Mouse (Mus musculus): ENCODE results near the gene Ampd1. TPM values are rescaled to one million over a fixed set of nuclear protein-coding genes. Genes with fewer than 3 reads are reported as not detected.
A peak's percentile ranks its signal among the peaks of the same experiment; 100 is the strongest.

The Ampd1 gene
- polyA plus RNA-seq, 1 experiment from 2014 or later = 1.4 TPM

DNA sequence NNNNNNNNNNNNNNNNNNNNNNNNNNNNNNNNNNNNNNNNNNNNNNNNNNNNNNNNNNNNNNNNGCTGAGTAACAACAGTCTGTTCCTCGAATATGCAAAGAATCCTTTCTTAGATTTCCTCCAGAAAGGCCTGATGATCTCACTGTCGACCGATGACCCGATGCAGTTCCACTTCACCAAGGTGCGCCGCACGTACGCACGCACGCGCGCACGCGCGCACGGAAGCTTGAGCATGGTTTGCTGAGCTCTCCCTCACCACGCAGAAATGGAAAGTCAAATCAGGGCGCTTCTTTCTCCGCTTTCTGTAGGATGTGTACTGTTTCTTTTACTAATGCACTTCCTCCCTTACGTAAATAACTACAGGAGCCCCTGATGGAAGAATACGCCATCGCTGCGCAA, 24.8 kb downstream of the Ampd1 start:
- DNase-seq (ENCODE audit: low spot score) = no peak
- no peak for ATAC-seq (ENCODE audit: insufficient read depth, low FRiP score, low TSS enrichment)
- no peaks in the 10 kb centered on the region for H3K36me3 ChIP-seq (ENCODE audit: control insufficient read depth, insufficient read depth, low read length)
- H3K4me1 ChIP-seq (ENCODE audit: control insufficient read depth, insufficient read depth, low read length) = no peaks in the 10 kb centered on the region; the same call in 1 of the 2 replicates
- no peak overlapping the region for H3K9ac ChIP-seq (ENCODE audit: low read length)
- no peaks in the 10 kb centered on the region for H3K9me3 ChIP-seq (ENCODE audit: control insufficient read depth, low read length)
- H3K4me2 ChIP-seq (ENCODE audit: low read depth) = no peak overlapping the region
- no peak overlapping the region for H3K4me3 ChIP-seq (ENCODE audit: low read depth, low read length)
- WGBS = 75% methylated on average over 23 of the region's 23 CpGs
- peaks cover 14% of the 10 kb centered on the region for H3K27me3 ChIP-seq (ENCODE audit: control insufficient read depth, insufficient read depth, low read length)
- H3K27ac ChIP-seq (ENCODE audit: low read depth, low read length) = no peak overlapping the region

DNA sequence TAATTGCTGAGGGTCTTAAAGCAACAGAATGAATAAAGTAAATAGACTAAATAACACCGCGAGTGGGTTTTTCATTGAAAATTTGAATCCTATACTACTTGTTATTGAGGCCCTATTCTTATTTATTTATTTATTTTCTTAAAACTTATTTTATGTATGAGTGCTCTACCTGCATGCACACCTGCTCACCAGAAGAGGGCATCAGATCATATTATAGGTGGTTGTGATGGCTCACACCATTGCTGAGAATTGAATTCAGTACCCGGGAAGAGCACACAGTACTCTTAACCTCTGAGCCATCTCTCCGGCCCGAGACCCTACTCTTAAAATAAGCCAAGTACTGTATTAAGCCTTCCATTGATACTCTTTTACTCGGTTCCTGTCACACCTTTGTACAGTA, 25.9 kb downstream of the Ampd1 start:
- no peak overlapping the region for H3K27ac ChIP-seq (ENCODE audit: low read depth, low read length)
- H3K4me1 ChIP-seq (ENCODE audit: control insufficient read depth, insufficient read depth, low read length) = no peaks in the 10 kb centered on the region; the same call in 1 of the 2 replicates
- DNase-seq (ENCODE audit: low spot score) (no peak), ATAC-seq (ENCODE audit: insufficient read depth, low FRiP score, low TSS enrichment) (no peak)
- WGBS = 85% methylated on average over 6 of the region's 6 CpGs
- no peak overlapping the region for H3K9ac ChIP-seq (ENCODE audit: low read length)
- peaks cover 14% of the 10 kb centered on the region for H3K27me3 ChIP-seq (ENCODE audit: control insufficient read depth, insufficient read depth, low read length)
- no peaks in the 10 kb centered on the region for H3K36me3 ChIP-seq (ENCODE audit: control insufficient read depth, insufficient read depth, low read length)
- H3K9me3 ChIP-seq (ENCODE audit: control insufficient read depth, low read length) = no peaks in the 10 kb centered on the region
- H3K4me3 ChIP-seq (ENCODE audit: low read depth, low read length) = no peak overlapping the region
- H3K4me2 ChIP-seq (ENCODE audit: low read depth) = no peak overlapping the region

DNA sequence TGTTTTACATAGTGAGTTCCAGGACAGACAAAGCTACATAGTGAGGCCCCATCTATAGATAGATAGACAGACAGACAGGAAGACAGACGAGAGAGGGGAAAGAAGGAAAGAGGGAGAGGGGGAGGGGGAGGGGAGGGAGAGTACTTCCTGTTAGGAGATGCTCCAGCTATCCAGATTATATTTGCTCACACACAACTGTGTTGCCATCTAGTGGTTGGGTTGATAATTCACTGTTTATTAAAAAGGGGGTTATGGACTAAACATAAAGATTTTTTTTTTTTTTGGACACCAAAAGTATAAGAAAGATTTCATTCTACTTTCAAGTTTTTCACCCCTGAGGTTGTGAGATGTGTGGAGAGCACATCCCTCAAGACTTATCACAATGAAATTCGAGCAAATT, 26.9 kb downstream of the Ampd1 start:
- Histone ChIP-seq H3K4me2 (ENCODE audit: low read depth) (no peak overlapping the region), H3K9ac (ENCODE audit: low read length) (no peak overlapping the region), H3K27ac (ENCODE audit: low read depth, low read length) (no peak overlapping the region), H3K36me3 (ENCODE audit: control insufficient read depth, insufficient read depth, low read length) (no peaks in the 10 kb centered on the region), H3K4me3 (ENCODE audit: low read depth, low read length) (no peak overlapping the region), H3K4me1 (ENCODE audit: control insufficient read depth, insufficient read depth, low read length) (no peaks in the 10 kb centered on the region; the same call in 1 of the 2 replicates), H3K9me3 (ENCODE audit: control insufficient read depth, low read length) (no peaks in the 10 kb centered on the region), H3K27me3 (ENCODE audit: control insufficient read depth, insufficient read depth, low read length) (peaks cover 14% of the 10 kb centered on the region)
- 57% methylated on average over 2 of the region's 2 CpGs for WGBS
- no peak for DNase-seq (ENCODE audit: low spot score)
- ATAC-seq (ENCODE audit: insufficient read depth, low FRiP score, low TSS enrichment) = no peak

DNA sequence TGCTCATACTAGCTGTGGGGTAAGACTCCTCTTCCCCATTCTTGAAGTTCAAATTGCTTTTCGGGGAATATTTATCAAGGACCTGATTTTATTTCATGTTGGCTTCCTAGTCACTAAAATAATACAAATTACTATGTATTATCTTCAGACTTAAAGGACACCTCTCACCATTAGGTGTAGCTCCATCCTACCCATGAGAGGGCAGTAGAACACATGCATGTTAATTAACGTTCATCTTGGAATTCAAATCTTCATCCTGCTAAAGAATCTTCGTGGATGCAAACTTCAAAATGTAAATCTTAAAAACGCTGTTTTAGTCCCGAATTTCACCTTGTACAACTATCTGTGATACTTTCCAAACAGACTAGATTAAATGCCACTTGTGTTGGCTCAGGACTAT, 27.4 kb downstream of the Ampd1 start:
- H3K27me3 ChIP-seq (ENCODE audit: control insufficient read depth, insufficient read depth, low read length) = peaks cover 14% of the 10 kb centered on the region
- no peak overlapping the region for H3K27ac ChIP-seq (ENCODE audit: low read depth, low read length)
- no peaks in the 10 kb centered on the region for H3K36me3 ChIP-seq (ENCODE audit: control insufficient read depth, insufficient read depth, low read length)
- H3K9me3 ChIP-seq (ENCODE audit: control insufficient read depth, low read length) = no peaks in the 10 kb centered on the region
- 65% methylated on average over 5 of the region's 5 CpGs for WGBS
- H3K4me2 ChIP-seq (ENCODE audit: low read depth) = no peak overlapping the region
- ATAC-seq (ENCODE audit: insufficient read depth, low FRiP score, low TSS enrichment) = no peak
- H3K9ac ChIP-seq (ENCODE audit: low read length) = no peak overlapping the region
- H3K4me3 ChIP-seq (ENCODE audit: low read depth, low read length) = no peak overlapping the region
- DNase-seq (ENCODE audit: low spot score) = no peak
- no peaks in the 10 kb centered on the region; the same call in 1 of the 2 replicates for H3K4me1 ChIP-seq (ENCODE audit: control insufficient read depth, insufficient read depth, low read length)

DNA sequence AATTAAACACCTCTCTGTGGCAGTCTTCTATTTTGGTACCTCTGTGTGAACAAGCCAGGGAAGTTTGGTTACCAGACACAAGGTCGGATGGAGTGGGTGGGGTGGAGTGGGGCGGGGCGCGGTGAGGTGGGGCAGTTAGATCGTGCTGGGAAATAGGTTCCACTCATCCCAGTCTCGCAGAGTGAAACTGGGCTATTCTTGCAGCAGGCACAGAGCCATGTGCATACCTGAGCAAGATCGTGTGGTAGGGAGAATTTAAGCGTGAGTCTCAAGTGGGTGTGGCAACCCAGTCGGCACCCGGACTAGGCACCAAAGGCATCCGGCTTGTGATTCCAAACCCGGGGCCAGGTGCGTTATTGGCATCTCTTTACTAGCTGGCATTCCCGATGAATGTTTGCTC, 28.1 kb downstream of the Ampd1 start:
- Histone ChIP-seq H3K4me2 (ENCODE audit: low read depth) (peak overlapping the region; percentile 81), H3K9me3 (ENCODE audit: control insufficient read depth, low read length) (no peaks in the 10 kb centered on the region), H3K27ac (ENCODE audit: low read depth, low read length) (no peak overlapping the region), H3K36me3 (ENCODE audit: control insufficient read depth, insufficient read depth, low read length) (no peaks in the 10 kb centered on the region), H3K27me3 (ENCODE audit: control insufficient read depth, insufficient read depth, low read length) (peaks cover 14% of the 10 kb centered on the region), H3K4me1 (ENCODE audit: control insufficient read depth, insufficient read depth, low read length) (no peaks in the 10 kb centered on the region; the same call in 1 of the 2 replicates), H3K4me3 (ENCODE audit: low read depth, low read length) (peak overlapping the region; percentile 49), H3K9ac (ENCODE audit: low read length) (no peak overlapping the region; the same call in 1 of the 2 replicates)
- DNase-seq (ENCODE audit: low spot score) (no peak), ATAC-seq (ENCODE audit: insufficient read depth, low FRiP score, low TSS enrichment) (no peak)
- WGBS = 2% methylated on average over 14 of the region's 14 CpGs

DNA sequence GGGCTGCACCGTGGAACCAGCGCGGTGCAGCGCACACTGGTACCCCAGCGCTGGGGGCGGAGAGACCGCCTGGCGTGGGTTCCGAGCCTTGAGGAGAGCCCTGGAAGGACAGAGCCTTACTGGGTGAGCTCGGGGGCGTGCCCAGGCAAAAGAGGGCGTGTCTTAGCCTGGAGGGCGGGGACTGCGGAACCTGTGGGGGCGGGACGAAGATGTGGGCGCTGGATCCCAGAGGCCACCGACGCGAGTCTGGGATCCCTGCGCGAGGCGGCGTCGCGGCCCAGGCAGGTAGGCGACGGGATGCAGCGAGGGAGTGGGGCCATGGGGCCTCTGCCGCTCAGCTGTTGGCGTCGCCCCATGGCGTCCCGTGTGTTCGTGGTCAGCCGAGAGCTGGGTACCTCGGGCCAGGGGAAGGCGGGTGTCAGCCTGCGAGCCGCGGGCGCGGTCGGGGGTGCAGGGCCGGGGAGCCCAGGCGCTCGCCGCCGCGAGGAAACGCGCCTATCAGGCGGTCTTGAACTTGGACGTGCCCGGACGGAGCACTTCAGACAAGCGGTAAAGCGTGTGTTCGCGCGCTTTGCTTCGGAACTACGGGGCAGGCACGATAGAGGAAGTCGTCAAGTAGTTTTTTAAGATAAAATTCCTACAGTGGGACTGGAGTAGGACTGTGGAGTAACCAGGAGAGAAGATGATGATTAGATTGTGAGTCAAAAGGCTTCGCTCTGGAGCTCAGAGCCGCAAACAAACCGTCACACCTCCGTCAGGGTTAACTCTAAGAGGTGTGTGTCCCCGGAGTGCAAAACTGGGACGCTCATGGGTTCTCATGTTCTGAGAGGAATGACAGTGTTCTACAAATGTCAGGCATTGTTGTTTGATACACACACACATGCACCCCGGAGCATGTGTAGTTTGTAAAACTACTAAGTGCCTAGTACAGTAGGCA, 28.9 kb downstream of the Ampd1 start, which contains the start of gene Dennd2c:
Gene Dennd2c, plus strand, starts transcription at position 151 of the 937 bp plus-strand sequence.
- Histone ChIP-seq H3K9ac (ENCODE audit: low read length) (peak within 1 kb of the TSS; percentile 53), H3K27me3 (ENCODE audit: control insufficient read depth, insufficient read depth, low read length) (peaks cover 14% of the 10 kb centered on the region), H3K4me1 (ENCODE audit: control insufficient read depth, insufficient read depth, low read length) (no peaks in the 10 kb centered on the region; the same call in 1 of the 2 replicates), H3K36me3 (ENCODE audit: control insufficient read depth, insufficient read depth, low read length) (no peaks in the 10 kb centered on the region), H3K9me3 (ENCODE audit: control insufficient read depth, low read length) (no peaks in the 10 kb centered on the region), H3K27ac (ENCODE audit: low read depth, low read length) (no peak within 1 kb of the TSS), H3K4me3 (ENCODE audit: low read depth, low read length) (peak within 1 kb of the TSS; percentile 49), H3K4me2 (ENCODE audit: low read depth) (peak within 1 kb of the TSS; percentile 81)
- under 1% methylated on average over 72 of the region's 72 CpGs for WGBS
- peak; percentile 89 for DNase-seq (ENCODE audit: low spot score)
- peak; percentile 95 for ATAC-seq (ENCODE audit: insufficient read depth, low FRiP score, low TSS enrichment)

DNA sequence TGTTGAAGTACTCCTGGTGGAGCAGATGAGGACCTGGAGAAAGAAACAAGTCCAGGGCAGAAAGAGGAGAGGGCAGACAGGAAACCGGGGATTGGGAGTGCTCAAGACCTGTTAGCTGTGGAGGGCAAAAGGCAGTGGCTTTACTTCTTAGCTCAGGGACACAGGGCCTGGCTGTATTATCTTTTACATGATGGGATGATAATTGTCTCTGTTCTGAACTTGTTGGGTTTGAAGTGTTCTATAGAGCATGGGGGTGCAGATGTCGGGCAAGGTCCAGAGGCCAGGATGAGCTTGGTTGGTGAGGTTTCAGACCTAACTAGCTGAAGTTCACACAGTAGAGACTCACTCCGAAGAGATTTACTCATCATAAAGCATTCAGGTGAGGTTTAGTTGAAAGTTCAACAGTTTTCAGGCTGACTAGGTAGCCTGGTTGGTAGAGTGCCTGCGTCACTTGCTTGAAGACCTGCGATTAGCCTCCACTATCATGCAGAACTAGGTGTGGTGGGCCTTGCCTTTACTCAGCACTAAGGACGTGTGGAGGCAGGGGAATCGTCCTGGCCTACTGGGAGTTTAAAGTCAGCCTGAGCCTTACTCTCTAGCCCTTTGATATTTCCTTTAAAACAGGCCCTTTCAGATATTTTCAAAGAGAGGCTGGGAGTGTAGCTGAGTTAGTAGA, 33.9 kb downstream of the Ampd1 start:
- H3K27ac ChIP-seq (ENCODE audit: low read depth, low read length) = no peak overlapping the region
- H3K4me2 ChIP-seq (ENCODE audit: low read depth) = no peak overlapping the region
- H3K4me3 ChIP-seq (ENCODE audit: low read depth, low read length) = no peak overlapping the region
- H3K9me3 ChIP-seq (ENCODE audit: control insufficient read depth, low read length) = no peaks in the 10 kb centered on the region
- WGBS = 88% methylated on average over 7 of the region's 7 CpGs
- DNase-seq (ENCODE audit: low spot score) = no peak
- no peak for ATAC-seq (ENCODE audit: insufficient read depth, low FRiP score, low TSS enrichment)
- H3K4me1 ChIP-seq (ENCODE audit: control insufficient read depth, insufficient read depth, low read length) = no peaks in the 10 kb centered on the region
- H3K27me3 ChIP-seq (ENCODE audit: control insufficient read depth, insufficient read depth, low read length) = peaks cover 8% of the 10 kb centered on the region
- no peaks in the 10 kb centered on the region for H3K36me3 ChIP-seq (ENCODE audit: control insufficient read depth, insufficient read depth, low read length)
- H3K9ac ChIP-seq (ENCODE audit: low read length) = no peak overlapping the region

DNA sequence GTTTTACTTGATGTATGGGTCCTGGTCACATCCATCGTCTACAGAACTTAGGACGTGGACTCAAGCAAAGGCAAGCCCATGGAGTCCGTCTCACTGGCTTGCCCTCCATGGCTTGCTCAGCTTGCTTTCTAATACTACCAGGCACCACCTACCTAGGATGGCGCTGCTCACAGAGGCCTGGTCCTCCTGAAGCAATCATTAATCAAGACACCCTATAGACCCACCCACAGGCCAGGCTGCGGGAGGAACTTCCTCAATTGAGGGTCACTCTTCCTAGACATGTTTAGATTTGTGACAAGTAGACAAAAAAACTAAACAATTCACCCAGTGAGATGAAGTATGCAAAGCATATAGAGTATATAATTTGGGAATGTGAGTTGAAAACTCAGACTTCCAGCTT, 38.4 kb downstream of the Ampd1 start:
- no peak overlapping the region for H3K4me3 ChIP-seq (ENCODE audit: low read depth, low read length)
- no peaks in the 10 kb centered on the region for H3K36me3 ChIP-seq (ENCODE audit: control insufficient read depth, insufficient read depth, low read length)
- WGBS = 75% methylated on average over 5 of the region's 5 CpGs
- H3K4me1 ChIP-seq (ENCODE audit: control insufficient read depth, insufficient read depth, low read length) = no peaks in the 10 kb centered on the region
- no peak overlapping the region for H3K27ac ChIP-seq (ENCODE audit: low read depth, low read length)
- H3K4me2 ChIP-seq (ENCODE audit: low read depth) = no peak overlapping the region
- no peak for ATAC-seq (ENCODE audit: insufficient read depth, low FRiP score, low TSS enrichment)
- no peak overlapping the region for H3K9ac ChIP-seq (ENCODE audit: low read length)
- H3K9me3 ChIP-seq (ENCODE audit: control insufficient read depth, low read length) = no peaks in the 10 kb centered on the region
- no peaks in the 10 kb centered on the region for H3K27me3 ChIP-seq (ENCODE audit: control insufficient read depth, insufficient read depth, low read length)
- DNase-seq (ENCODE audit: low spot score) = no peak

Data from neural tube, embryonic 11.5 days (tissue).